Mouse (Mus musculus): ENCODE results near the gene Fgf13.

Fgf13 gene

DNA sequence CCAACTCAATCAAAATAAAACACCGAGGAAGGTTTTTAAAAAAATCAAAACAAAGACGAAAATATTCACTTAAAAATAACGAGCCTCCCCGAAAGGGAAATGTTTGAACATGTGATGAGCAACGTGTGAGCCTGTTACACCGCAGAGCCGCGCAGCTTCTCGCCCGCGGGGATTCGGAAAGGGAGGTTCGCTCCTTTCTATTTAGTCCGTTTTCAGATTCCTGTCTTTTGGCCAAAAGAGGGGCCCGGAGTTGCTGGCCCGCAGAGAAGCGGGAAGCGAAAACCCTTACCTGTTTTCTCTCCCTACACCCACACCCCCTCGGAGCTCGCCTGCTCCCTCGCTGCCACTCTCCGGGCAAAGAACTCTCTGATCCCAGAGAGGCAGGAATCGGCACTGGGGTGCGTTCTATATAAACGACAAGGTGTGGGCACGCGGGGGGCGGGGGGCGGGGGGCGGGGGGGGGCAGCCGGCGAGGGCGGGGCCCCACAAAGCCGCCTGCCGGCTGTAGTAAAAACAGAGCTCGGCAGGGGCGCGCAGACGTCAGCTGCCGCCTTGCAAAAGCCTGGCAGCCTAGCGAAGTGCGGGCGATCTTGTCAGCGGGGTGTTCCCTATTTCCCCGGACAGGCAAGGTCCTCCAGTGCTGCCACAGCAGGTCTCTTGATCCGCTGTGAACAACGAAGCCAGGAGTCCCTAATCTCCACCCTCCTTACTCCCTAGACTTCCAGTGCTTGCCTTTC, at the start of gene Fgf13:
Gene Fgf13 (minus strand): TSS at position 377 of the 737 bp plus-strand sequence.
- in situ Hi-C loops (cut with MboI; ENCODE audit: unreplicated experiment in 2 of 2) = no loop called here

GRCm38 (mm10) chrX:59606535-59606934, 38.7 kb upstream of the Fgf13 start:
- in situ Hi-C loops (cut with MboI; ENCODE audit: unreplicated experiment in 2 of 2) = loop anchor here (5.0 to 10.0 kb wide), 5 partner anchors 99 to 416 kb away; no protein-coding TSS in a partner anchor

GRCm38 (mm10) chrX:59589050-59589449, 21.2 kb upstream of the Fgf13 start:
- in situ Hi-C loops (cut with MboI; ENCODE audit: unreplicated experiment in 2 of 2) = loop anchor here in 1 of 2 experiments (25.0 kb wide), 1 partner anchor 823 kb away; no protein-coding TSS in a partner anchor

GRCm38 (mm10) chrX:59585508-59586186, 17.8 kb upstream of the Fgf13 start:
- in situ Hi-C loops (cut with MboI; ENCODE audit: unreplicated experiment in 2 of 2) = loop anchor here in 1 of 2 experiments (25.0 kb wide), 1 partner anchor 827 kb away; no protein-coding TSS in a partner anchor

DNA sequence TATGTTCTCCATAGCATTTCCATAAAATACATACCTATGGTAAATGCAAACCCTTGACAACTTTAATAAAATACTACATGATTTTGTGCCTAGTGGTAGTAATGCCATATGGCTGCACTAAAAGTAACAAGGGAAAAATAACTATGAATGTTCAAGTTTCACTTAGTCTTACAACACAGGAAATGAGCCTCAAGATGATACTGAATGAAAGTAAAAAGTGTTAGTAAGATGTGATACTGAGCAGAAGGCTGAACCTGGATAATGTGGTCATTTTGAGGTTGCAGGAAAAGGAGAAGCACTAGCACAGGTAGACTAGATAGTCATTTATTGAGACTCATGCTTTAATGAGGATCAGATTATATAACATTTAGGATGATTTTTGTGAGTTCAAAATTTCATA, 16.2 kb upstream of the Fgf13 start:
- in situ Hi-C loops (cut with MboI; ENCODE audit: unreplicated experiment in 2 of 2) = loop anchor here in 1 of 2 experiments (25.0 kb wide), 1 partner anchor 828 kb away; no protein-coding TSS in a partner anchor

- in situ Hi-C loops (cut with MboI; ENCODE audit: unreplicated experiment in 2 of 2) = no loop called here
Observed at GRCm38 (mm10) chrX:59566826-59567694, 811 bp downstream of the Fgf13 start.

DNA sequence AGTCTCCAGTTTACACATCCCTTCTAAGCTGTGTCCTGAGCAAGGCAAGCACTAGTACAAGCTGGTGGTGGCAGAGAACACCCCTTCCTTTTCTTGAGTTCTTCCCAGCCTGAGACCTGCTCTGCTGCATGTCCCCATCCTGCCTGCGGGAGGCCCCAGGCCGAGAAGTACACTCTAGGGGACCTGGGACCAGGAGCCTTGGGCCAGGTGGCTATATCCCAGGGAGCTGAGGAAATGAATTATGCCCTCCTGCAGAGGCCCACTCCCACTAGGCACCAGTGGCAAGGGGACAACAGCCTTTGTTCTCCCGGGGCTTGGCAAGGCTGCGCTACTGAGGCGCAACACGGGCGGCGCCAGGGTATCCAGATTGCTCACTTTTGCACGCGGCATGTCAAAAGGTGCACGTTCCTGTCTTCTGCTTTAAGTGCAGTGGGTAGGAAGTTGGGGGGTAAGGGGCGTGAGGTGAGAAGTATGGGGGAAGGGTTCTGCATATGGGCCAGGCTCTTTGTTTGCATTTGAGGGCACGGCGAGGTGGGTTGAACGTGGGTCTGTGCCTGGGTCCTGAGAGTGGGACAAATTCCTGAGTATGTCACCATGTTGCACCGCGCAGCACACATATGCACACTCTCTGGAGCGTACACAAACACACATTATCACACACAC, 1.7 kb downstream of the Fgf13 start:
- in situ Hi-C loops (cut with MboI; ENCODE audit: unreplicated experiment in 2 of 2) = no loop called here

DNA sequence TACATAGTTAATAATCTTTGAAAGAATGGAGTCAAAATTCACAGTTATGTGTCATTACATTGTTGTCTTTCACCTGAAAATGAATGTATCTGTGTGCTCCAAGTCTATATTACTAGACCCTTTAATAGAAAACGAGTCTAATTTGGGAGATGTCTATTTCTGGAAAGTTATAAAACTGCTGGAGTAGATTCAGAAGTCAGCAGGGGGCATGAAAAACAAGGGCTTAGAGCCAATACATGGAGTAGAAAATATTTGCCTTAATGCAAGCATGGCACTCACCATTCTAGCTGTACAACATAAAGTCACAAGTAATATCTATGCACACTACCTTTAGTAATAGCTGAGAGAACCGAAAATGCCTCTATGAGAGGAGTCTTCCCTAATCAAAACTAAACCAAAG, 19.9 kb downstream of the Fgf13 start:
- in situ Hi-C loops (cut with MboI; ENCODE audit: unreplicated experiment in 2 of 2) = no loop called here

DNA sequence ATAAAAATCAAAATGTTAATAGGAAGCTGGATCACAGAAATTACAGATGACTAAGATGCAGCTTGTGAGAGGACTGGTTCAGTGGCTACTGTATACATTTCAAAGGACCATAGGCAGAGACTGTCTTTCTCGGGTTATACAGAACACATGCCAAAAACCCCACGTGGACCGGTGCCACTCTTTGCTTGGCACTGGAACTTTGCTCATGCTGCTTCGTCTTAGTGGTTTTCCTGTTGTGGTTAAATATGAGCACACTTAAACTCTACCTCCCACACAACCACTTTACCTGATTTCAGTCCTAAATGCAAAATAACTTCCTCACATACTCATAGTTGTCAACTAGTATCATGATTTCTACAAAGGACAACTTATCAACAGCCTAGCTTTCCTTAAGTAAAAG, 59.6 kb downstream of the Fgf13 start:
- in situ Hi-C loops (cut with MboI; ENCODE audit: unreplicated experiment in 2 of 2) = loop anchor here (5.0 to 10.0 kb wide), 2 partner anchors 87 to 99 kb away; no protein-coding TSS in a partner anchor

GRCm38 (mm10) chrX:59493388-59493787, 74.5 kb downstream of the Fgf13 start:
- in situ Hi-C loops (cut with MboI; ENCODE audit: unreplicated experiment in 2 of 2) = no loop called here

GRCm38 (mm10) chrX:59485426-59485825, 82.4 kb downstream of the Fgf13 start:
- in situ Hi-C loops (cut with MboI; ENCODE audit: unreplicated experiment in 2 of 2) = no loop called here

- in situ Hi-C loops (cut with MboI; ENCODE audit: unreplicated experiment in 2 of 2) = no loop called here
Observed at GRCm38 (mm10) chrX:59402596-59403285, 165.1 kb downstream of the Fgf13 start.

DNA sequence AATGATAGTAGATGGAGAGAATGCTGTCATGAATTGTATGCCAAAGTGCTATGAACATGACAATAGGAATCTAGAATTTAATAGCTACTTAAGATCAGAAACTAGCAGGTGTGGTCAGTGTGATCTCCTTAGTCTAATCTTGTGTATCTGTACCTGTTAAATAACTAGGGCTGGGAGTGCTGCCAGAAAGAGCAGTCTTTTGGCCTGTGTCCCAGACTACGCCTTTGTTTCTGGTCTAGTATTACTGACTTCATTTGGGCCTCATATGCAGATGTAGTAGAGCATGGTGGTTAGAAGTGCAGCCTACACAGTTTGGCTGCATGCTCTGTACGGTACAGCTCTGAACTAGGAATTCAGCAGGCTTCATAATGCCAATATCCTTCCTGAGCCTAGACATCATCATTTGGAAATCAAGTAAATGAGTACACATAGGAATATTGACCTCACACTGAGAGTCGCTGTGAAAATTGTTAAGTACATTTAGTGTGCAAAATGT, 276.9 kb downstream of the Fgf13 start:
- in situ Hi-C loops (cut with MboI; ENCODE audit: unreplicated experiment in 2 of 2) = no loop called here

DNA sequence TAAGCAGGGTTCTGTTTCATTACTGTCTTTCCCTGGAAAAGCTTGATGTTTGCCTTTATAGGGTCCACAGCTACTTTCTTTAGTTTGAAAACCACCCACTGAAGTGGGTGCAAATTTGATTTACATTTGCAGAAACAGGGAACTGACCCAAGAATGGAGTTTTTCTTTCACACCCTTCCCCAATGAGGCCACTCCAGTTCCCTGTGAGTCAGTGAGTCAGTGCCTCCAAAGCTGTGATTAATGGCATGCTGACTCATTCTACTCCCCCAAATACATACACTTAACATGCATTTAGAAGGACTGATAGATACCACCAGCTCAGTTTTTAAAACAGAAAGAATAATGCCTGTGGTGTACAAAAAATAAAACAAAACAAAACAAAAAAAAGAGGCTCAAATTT, 316.3 kb downstream of the Fgf13 start:
- in situ Hi-C loops (cut with MboI; ENCODE audit: unreplicated experiment in 2 of 2) = no loop called here

DNA sequence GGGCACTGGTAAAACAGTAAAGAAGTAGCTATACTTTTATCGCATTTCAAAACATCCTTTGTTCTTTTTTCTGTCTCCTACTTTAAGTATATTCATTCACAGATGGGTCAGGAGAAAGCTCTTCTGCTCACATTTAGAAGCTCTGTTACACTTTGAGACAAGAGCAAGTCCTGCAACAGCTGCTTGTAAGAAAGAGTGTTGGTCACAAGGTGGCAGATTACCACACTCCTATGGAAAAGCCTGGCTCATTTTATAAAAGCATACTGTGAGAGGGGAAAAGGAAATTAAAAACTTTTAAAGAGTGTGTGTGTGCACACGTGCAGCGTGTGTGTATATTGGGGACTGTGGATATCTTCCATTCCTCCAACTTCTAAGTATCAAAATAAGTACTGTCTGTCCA, 324.1 kb downstream of the Fgf13 start:
- in situ Hi-C loops (cut with MboI; ENCODE audit: unreplicated experiment in 2 of 2) = no loop called here

GRCm38 (mm10) chrX:59243176-59243575, 324.7 kb downstream of the Fgf13 start:
- in situ Hi-C loops (cut with MboI; ENCODE audit: unreplicated experiment in 2 of 2) = no loop called here

DNA sequence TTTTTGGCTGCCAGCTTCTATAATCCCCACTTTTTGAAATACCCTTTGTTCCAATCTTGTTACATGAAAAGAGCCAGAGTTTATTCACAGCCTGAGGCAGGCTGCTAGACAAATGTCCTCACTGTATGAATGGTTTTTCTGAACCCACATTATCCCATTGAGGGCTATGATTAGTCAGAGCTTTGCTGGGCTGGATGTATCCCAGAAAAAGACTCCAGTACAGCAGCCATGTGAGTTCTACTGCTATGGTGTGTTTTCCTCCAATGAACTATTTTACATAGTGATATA, 326.5 kb downstream of the Fgf13 start:
- in situ Hi-C loops (cut with MboI; ENCODE audit: unreplicated experiment in 2 of 2) = no loop called here

- in situ Hi-C loops (cut with MboI; ENCODE audit: unreplicated experiment in 2 of 2) = no loop called here
Observed at GRCm38 (mm10) chrX:59240683-59241459, 327.0 kb downstream of the Fgf13 start.

DNA sequence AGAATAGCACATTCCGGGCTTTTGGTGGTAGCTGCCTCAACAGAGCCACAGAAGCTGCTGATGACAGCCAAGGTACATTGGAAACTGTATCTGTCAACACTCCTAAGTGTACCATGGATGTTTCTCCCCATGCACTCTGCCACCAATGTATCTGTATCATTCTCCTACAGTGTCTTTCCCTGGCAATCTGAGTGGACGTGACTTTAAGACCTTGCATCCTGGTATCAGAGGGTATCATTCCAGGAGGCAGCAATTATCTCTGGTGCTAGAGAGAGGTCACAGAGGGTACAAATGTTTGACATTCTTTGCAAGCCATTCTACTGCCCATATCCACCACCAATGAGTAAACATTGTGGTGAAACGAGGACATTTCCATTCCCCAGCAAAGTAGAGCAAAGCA, 347.2 kb downstream of the Fgf13 start:
- in situ Hi-C loops (cut with MboI; ENCODE audit: unreplicated experiment in 2 of 2) = no loop called here

Measured in v-Abl transformed pro-B cells (cell line).